Mouse (Mus musculus) kidney, adult 2 months (tissue): ENCODE results near the gene Pnma1. TPM values are rescaled to one million over a fixed set of nuclear protein-coding genes. Genes with fewer than 3 reads are reported as not detected.

Experiments
- DNase-seq: peaks from one replicate; pipeline ENCODE4 v3.0.0; 2021
- H3K27ac ChIP-seq: fragments of 200-500 bp; 2 replicates; pipeline ENCODE4 v1.5.1; 2012; ENCODE audit warnings: low read depth, low read length, control low read depth, inconsistent platforms; ENCODE audit not compliant: insufficient read depth
- H3K27me3 ChIP-seq: fragments of 200-500 bp; replicated peaks from 2 replicates; pipeline ENCODE4 v1.6.1; 2012; ENCODE audit warnings: mild to moderate bottlenecking, moderate library complexity, low read length, inconsistent platforms; ENCODE audit not compliant: control insufficient read depth, insufficient read depth
- H3K36me3 ChIP-seq: fragments of 200-500 bp; 2 replicates; pipeline ENCODE4 v1.6.1; 2012; ENCODE audit warnings: mild to moderate bottlenecking, moderate library complexity, low read length, inconsistent platforms; ENCODE audit not compliant: control insufficient read depth, insufficient read depth
- H3K4me1 ChIP-seq: fragments of 200-500 bp; 2 replicates; pipeline ENCODE4 v1.6.1; 2011; ENCODE audit warnings: low read length; ENCODE audit not compliant: control insufficient read depth, insufficient read depth
- H3K4me3 ChIP-seq: fragments of 200-500 bp; 2 replicates; pipeline ENCODE4 v1.5.1; 2011; ENCODE audit warnings: mild to moderate bottlenecking, low read depth, low read length, control low read depth; ENCODE audit not compliant: insufficient read depth
- CTCF ChIP-seq: fragments of 200-500 bp; conservative IDR thresholded peaks from 2 replicates; pipeline ENCODE4 v1.5.1; 2011; ENCODE audit warnings: low read depth, mild to moderate bottlenecking, control low read depth, low read length, moderate library complexity, mixed read lengths; ENCODE audit not compliant: insufficient read depth, insufficient read length
- POLR2A ChIP-seq: fragments of 200-500 bp; IDR thresholded peaks from one replicate; pipeline ENCODE4 v1.6.1; 2011; ENCODE audit warnings: low read depth, low read length, control low read depth
- WGBS: fragments of 180-500 bp; shearing (Covaris S2); methylation state at CpG from one replicate; pipeline ENCODE4 v1.1.7; 2018; 5-methylcytosine and 5-hydroxymethylcytosine counted together
- polyA plus RNA-seq: library from polyadenylated mRNA; depleted of rRNA; stranded (reverse); fragments of >200 nt; gene quantifications from 2 replicates; pipeline ENCODE4 v1.2.3, GENCODE M21; 2012

Pnma1 gene
- polyA plus RNA-seq, 1 experiment, result not detected

GRCm38 (mm10) chr12:84161116-84161515, 12.8 kb upstream of the Pnma1 start:
- DNase-seq, result no peak
- Histone ChIP-seq H3K27me3 (no peaks in the 10 kb centered on the region), H3K36me3 (no peaks in the 10 kb centered on the region; the same call in none of the 2 replicates), H3K27ac (no peak overlapping the region), H3K4me1 (peaks cover 4% of the 10 kb centered on the region; the same call in 1 of the 2 replicates), H3K4me3 (no peak overlapping the region)
- no peak for TF ChIP-seq CTCF
- no peak for TF ChIP-seq POLR2A
- 60% methylated on average over 8 of the region's 8 CpGs for WGBS

- TF ChIP-seq POLR2A (no peak), CTCF (no peak)
- no peak overlapping the region for H3K27ac ChIP-seq
- H3K27me3 ChIP-seq, result no peaks in the 10 kb centered on the region
- 97% methylated on average over 8 of the region's 8 CpGs for WGBS
- DNase-seq, result no peak
- H3K36me3 ChIP-seq, result no peaks in the 10 kb centered on the region; the same call in none of the 2 replicates
- peaks cover 4% of the 10 kb centered on the region; the same call in 1 of the 2 replicates for H3K4me1 ChIP-seq
- H3K4me3 ChIP-seq, result no peak overlapping the region
Observed at GRCm38 (mm10) chr12:84160491-84160890, 12.2 kb upstream of the Pnma1 start.

DNA sequence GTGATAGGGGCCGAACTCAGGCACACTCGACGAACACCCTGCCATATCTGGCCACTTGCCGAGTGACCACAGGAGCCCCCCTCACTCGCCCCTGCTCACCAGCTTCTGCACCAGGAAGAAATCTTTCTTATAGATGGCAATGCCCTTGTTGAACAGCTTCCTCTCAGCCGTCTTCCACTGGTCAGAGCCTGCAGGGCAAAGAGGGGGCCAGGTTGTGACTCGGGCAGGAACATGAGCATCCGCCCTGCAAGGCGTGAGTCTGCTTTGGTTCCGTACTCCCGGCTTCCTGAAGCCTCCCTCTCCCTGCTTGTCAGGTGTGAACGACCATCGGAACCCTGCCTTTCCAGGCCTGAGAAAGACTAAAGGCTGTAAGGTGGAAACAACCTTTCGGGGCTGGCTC, 9.9 kb upstream of the Pnma1 start:
- Histone ChIP-seq H3K27ac (no peak overlapping the region), H3K36me3 (no peaks in the 10 kb centered on the region; the same call in none of the 2 replicates), H3K4me3 (no peak overlapping the region), H3K27me3 (no peaks in the 10 kb centered on the region), H3K4me1 (peaks cover 6% of the 10 kb centered on the region)
- DNase-seq, result no peak
- WGBS, result 85% methylated on average over 14 of the region's 14 CpGs
- TF ChIP-seq POLR2A (no peak), CTCF (no peak)

DNA sequence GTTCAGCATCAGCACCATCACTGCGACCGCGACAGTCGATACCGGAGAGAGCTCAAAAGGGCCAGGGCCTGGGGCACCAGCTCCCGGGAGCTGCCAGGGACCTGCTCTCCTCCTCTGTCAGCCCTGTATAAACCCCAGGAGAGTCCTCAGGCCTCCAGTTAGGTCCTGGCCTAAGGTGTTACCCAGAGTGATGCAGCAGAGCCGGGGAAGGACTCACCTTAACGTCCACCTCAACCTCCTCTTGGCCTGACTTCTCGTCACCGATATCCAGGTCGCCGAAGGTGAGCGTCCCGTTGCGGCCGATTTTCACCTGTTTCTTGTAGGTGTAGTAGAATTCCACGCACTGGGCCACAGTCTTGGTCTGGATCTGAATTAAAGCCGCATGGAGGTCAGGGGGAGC, 7.9 kb upstream of the Pnma1 start:
- WGBS, result 92% methylated on average over 18 of the region's 18 CpGs

DNA sequence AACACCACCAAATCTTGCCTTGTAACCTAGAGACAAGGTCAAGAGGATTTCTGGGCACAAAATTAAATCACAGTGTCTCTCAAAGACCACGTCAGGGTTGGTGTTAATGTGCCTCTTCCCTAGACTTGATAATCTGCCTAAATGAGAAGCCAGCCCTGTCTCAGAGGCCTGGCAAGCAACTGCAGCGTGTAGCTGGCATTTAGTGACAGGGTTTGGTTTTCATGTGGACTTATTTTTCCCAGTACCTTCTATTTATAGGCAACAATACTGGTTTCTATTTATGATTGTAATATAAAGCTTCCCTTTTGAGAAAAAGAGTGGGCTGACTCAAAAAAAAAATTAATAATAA, 7.2 kb upstream of the Pnma1 start:
- DNase-seq, result no peak
- H3K4me1 ChIP-seq, result peaks cover 6% of the 10 kb centered on the region
- no peaks in the 10 kb centered on the region; the same call in none of the 2 replicates for H3K36me3 ChIP-seq
- 30% methylated on average over 2 of the region's 2 CpGs for whole genome bisulfite sequencing
- H3K27me3 ChIP-seq, result no peaks in the 10 kb centered on the region
- H3K4me3 ChIP-seq, result no peak overlapping the region
- H3K27ac ChIP-seq, result 0 out of 2 replicates have a peak overlapping the region, but pooled peaks have one; percentile 8
- no peak for TF ChIP-seq CTCF
- no peak for TF ChIP-seq POLR2A

More for the DNA sequence above, 7.9 kb upstream of the Pnma1 start:
- Histone ChIP-seq H3K36me3 (no peaks in the 10 kb centered on the region; the same call in none of the 2 replicates), H3K4me3 (no peak overlapping the region), H3K4me1 (peaks cover 6% of the 10 kb centered on the region), H3K27ac (no peak overlapping the region), H3K27me3 (no peaks in the 10 kb centered on the region)
- no peak for DNase-seq
- no peak for TF ChIP-seq POLR2A
- no peak for TF ChIP-seq CTCF

DNA sequence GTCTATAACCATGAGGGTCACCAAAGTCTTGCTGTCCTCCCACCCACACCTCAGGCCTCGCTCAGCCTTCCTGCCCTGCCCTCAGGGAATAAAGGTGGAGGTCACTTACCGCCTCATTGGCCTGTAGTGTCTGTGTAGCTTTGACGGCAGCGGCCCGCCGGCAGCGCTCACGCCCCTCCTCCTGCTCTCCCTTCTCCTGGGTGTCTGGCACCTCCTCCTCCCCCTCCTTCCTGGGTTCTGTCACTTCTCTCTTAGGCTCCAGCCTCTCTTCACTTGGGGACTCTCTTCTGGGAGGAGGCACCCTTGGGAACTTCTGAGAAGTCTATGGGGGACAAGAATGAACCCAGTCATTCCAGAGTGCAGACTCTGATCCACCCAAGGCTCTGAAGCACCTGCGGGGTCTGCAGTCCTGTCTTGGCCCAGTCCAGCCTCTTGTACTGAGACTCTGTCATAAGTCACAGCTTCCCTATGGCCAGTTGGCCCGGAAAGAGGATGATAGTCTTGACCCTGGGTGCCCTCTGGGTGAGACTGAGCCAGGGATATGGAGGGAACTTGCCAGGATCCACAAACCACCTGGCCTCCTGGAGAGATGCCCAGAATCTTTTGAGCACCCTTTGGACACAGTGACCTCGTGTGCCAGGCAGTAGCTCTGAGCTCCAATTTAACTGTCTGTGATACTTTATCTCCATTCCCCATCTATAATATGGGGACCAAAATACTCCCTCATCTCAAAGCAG, 6.7 kb upstream of the Pnma1 start:
- Histone ChIP-seq H3K27me3 (no peaks in the 10 kb centered on the region), H3K36me3 (no peaks in the 10 kb centered on the region; the same call in none of the 2 replicates), H3K27ac (no peak overlapping the region), H3K4me3 (no peak overlapping the region), H3K4me1 (peaks cover 6% of the 10 kb centered on the region)
- no peak; the same call in 1 of the 2 replicates for TF ChIP-seq CTCF
- TF ChIP-seq POLR2A, result no peak
- WGBS, result 29% methylated on average over 11 of the region's 11 CpGs
- DNase-seq, result peak; percentile 95

DNA sequence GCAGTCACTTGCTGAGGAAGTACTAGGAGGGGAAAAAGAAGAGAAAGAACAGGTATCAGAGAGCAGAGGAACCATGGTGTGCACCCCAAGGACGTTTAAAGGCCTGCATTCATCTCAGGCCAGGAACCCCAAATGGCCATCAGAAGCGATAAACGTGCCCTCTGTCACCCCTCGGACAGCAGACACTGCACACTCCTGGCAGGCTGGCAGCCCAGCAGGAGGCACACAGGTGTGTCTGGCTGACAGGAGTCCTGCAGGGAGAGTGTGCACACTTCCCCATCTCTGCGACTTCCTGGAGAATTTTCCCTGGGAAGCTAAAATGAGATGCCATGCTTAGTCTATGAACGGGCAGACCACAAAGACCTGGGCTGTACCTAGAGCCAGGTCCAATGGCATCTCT, 5.1 kb upstream of the Pnma1 start:
- no peaks in the 10 kb centered on the region; the same call in none of the 2 replicates for H3K36me3 ChIP-seq
- TF ChIP-seq POLR2A, result no peak
- TF ChIP-seq CTCF, result no peak

More for the DNA sequence above, 5.1 kb upstream of the Pnma1 start:
- WGBS, result 88% methylated on average over 6 of the region's 6 CpGs
- no peaks in the 10 kb centered on the region for H3K27me3 ChIP-seq
- H3K4me3 ChIP-seq, result no peak overlapping the region
- peaks cover 6% of the 10 kb centered on the region for H3K4me1 ChIP-seq
- H3K27ac ChIP-seq, result no peak overlapping the region
- DNase-seq, result no peak
